Mouse (Mus musculus): ENCODE data around the gene Bglap3. TPM values are rescaled to one million over a fixed set of nuclear protein-coding genes. Genes with fewer than 3 reads are reported as not detected.
"Not testable (repeated sequence)": the region's sequence is repeated elsewhere in the genome, so short reads cannot be mapped to it uniquely, and the experiment has no call there.

Bglap3 gene
- 1 to 10 TPM in 1 of 2 experiments, not detected in 1; 1.5 TPM for total RNA-seq (2021)
- long read RNA-seq, experiment 1: 0 reads
- long read RNA-seq, experiment 2: 0 reads

- DNase-seq (ENCODE audit: low spot score in 2 of 2): not testable (repeated sequence)
Observed at GRCm38 (mm10) chr3:88372643-88373042, at the start of gene Bglap3. Gene Bglap3 (minus strand): TSS chr3:88372743.

GRCm38 (mm10) chr3:88422020-88422720 is 49.6 kb upstream of the Bglap3 start:
- no peak for DNase-seq (ENCODE audit: low spot score in 2 of 2)

DNA sequence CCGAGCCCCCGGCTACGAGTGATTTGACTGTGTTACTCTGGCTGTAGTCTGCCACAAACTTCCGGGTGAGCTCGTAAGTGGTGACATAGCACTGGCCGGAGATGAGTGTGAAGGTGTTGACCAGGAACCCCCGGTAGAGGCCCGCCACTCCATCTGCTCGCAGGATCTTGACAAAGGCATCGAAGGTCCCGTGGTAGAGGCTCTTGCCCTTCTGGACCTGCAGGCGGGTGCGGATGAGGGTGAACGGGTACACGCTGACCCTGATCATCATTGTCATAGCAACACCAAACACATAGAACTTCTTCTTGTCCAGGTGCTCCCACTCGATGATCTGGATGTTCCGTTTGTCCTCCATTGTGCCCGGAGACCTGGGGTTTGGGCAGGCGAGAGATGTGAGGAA is 48.2 kb upstream of the Bglap3 start:
- DNase-seq (ENCODE audit: low spot score in 2 of 2): no peak

- no peak for DNase-seq (ENCODE audit: low spot score in 2 of 2)
Observed at GRCm38 (mm10) chr3:88418016-88418415, 45.5 kb upstream of the Bglap3 start.

DNA sequence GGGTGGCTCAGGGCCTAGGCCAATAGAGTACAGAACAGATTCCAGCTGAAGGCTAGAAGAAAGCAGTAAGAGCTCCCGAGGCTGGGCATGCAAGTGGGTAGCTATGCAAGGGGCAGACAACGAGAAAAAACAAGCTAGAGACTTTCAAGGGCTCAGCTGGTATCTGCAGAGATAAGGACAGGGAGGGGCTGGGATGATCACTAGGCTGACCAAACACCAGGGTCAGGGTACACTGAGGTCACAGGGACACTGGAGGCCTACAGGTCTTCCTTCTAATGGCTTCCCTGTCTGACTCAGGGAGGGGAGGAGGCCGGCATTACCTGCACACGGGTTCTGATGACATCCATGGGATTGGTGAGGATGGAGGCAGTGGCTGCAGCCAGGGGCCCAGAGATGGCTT is 43.1 kb upstream of the Bglap3 start:
- DNase-seq (ENCODE audit: low spot score in 2 of 2): no peak

- no peak for DNase-seq (ENCODE audit: low spot score in 2 of 2)
Observed at GRCm38 (mm10) chr3:88412636-88413035, 40.1 kb upstream of the Bglap3 start.

DNA sequence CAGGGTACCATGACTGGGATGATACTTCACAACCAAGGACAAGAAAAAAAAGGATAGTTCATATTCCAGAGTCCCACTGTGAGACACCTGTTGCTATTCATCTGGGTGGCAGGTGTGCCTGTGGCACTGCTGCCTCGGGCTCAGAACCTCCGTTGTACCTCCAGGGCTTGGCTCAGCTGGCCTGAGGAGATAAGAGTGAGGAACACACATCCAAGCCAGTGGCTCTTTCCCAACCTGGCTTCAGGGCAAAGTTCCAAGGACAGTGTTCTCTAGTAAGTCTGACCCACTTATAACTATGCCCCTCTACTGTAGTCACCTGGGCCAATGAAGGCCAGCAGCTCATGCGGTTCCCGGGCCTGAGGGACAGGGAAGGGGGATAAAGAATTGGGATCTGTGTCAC is 39.1 kb upstream of the Bglap3 start:
- no peak for DNase-seq (ENCODE audit: low spot score in 2 of 2)

DNA sequence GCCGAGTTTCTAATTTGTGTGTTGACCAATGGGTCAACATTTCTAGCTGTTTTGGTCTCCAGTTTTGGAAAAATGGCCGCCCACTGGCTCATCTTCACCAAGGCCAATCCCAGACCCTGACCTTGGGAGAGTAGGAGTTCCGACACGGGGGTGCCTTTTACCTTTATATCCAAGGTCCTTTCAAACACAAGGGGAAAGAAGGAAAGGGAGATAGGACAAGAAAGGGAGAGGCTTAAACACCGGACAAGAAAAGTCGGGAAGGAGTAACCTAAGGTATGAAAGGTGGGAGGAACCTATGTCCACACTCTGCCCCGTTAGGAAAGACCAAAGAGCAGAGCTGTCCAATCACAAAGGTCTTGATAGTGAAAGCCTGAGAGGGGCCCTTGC is 38.1 kb upstream of the Bglap3 start:
- no peak for DNase-seq (ENCODE audit: low spot score in 2 of 2)

- peak; percentile 86 to 87 for DNase-seq (ENCODE audit: low spot score in 2 of 2)
Observed at GRCm38 (mm10) chr3:88409741-88410644, 37.5 kb upstream of the Bglap3 start, which contains the start of gene Pmf1. Gene Pmf1 (minus strand): TSS chr3:88410331.

DNA sequence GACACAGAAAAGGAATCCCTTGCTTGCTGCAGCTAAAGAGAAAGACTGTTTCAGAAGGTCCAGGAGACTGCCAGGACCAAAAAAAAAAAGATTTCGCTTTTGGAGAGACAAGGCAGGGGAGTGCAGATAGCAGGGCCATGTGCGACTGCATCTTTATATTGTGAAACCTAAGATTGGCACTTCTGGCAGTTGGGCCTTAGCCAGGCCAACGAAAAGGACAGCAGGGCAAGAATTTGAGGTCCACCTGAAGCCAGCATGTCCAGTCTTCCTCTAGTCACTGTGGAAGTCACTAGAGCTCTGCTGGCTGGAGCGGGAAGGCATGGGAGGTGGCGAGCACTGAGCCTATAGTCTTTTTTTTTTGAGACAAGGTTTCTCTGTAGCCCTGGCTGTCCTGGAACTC is 36.4 kb upstream of the Bglap3 start:
- DNase-seq (ENCODE audit: low spot score in 2 of 2): no peak

GRCm38 (mm10) chr3:88407529-88407928 is 35.0 kb upstream of the Bglap3 start:
- DNase-seq (ENCODE audit: low spot score in 2 of 2): no peak

DNA sequence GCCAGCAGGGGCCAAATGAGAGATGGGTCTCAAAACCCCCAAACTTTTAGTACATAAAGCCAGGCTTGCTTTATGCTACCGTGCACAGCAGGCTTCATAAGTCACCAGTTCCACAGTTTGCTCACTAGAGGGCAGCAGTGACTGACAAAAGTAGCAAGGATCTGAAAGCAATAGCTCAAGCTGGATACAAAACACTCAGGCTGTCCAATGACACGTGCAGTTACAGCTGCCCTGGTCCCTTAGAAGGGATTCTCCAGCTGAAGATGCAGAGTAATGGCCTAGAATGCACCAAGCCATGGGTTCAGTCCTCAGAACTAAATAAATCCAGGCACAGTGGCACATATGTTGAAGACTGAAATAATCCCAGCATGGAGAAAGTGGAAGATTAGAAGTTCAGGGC is 34.5 kb upstream of the Bglap3 start:
- peak in 1 of 2 experiments; percentile 48 for DNase-seq (ENCODE audit: low spot score in 2 of 2)

GRCm38 (mm10) chr3:88403522-88404230 is 31.1 kb upstream of the Bglap3 start:
- DNase-seq (ENCODE audit: low spot score in 2 of 2): no peak

DNA sequence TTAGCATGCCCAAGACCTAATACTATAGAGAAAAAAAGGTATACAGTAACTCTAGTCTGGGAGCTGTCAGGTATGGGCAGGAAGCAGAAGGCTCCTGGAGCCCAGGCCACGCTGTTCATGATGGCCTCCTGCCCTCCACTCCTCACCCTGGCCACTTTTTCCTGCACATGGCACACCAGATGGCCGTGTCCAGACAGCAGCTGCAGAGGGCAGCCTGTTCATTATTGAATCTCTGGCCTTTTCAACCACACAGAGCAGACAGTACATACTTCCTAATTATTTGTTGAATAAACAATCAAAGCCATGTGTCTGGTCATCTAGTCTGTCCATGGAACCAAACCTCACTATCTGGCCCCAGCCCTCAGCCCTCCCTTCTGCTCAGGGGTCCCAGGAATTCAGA is 26.1 kb upstream of the Bglap3 start:
- DNase-seq (ENCODE audit: low spot score in 2 of 2): no peak

DNA sequence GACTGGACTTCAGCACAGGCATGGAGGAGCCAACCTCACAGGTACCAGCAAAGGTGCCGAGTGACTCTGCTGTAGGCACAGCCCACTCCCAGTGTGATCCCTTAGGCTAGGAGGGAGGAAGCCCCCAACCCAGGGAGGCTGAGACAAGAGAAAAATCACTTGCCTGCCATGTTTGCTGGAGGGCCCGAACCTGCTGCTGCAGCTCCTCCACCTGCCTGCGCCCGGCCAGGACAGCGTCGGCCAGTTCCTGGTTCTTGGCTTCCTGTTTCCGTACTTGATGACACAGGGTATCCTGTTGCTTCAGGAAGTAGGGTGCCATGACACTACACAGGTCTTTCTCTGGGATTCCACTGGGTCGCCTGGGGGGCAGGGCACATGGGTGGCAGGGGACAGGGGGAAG is 23.2 kb upstream of the Bglap3 start:
- no peak for DNase-seq (ENCODE audit: low spot score in 2 of 2)

DNA sequence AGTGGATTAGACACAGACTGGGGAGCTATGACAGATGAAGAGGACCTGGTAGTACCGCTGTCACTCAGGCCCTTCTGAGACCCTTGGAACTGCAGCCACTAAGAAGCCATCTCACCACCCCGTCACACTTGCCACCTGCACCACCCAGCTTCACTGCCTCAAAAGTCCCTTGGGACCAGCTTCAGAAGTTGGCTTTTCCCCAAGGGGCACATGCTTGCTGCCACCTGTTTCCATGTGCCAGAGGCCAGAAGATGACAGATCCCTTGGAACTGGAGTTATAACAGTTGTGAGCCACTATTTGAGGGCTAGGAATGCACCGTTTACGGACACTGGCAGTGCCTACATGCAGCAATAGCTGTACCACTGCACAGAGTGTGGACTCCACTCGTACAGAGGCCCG is 22.7 kb upstream of the Bglap3 start:
- DNase-seq (ENCODE audit: low spot score in 2 of 2): no peak

DNA sequence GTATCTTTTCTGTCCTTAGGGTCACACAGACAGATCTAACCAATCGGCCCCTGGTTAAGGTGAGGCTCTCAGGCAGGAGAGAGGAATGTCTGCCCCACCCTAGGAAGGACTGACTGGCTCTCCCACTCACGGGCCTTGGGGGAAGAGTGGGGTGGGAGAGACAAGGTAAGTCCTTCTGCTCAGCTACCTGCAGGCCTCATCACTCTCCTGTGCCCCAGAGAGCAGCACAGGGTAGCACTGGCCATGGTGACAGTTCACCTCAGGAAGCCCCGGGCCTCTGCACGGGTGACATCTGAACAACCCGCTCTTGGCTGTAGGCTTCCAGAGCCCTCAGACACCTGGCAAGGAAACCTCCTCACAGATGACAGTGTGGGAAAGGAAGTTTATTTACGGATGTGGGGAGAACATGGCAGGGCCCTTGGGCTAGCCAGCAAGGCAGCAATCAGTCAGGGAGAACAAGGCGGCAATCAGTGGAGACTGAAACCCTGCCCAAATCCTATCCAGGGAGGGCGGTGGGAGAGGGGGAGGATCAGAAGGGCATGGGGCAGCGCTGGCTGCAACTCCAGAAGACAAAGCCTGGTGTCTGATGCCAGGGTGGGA is 21.3 kb upstream of the Bglap3 start:
- DNase-seq (ENCODE audit: low spot score in 2 of 2): no peak

DNA sequence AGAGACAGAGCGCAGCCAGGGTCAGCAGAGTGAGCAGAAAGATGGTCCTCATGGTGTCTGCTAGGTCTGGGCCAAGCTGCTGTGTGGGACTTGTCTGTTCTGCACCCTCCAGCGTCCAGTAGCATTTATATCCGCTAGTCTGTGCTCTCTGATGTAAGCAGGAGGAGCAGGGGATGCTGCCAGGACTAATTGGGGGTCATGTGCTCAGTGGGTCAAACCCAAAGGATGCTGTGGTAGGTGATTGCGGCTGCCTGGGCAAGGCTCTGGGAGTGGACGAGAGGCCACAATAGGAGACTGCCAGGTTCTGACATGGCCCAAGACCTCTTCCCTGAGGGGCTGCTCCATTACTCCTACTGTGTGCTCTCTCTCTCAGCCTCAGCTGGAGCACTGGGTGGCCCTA is 11.8 kb upstream of the Bglap3 start, which contains the start of gene Bglap:
Gene Bglap (minus strand): TSS at position 101 of the 400 bp plus-strand sequence.
- no peak for DNase-seq (ENCODE audit: low spot score in 2 of 2)

- not testable (repeated sequence) for DNase-seq (ENCODE audit: low spot score in 2 of 2)
Observed at GRCm38 (mm10) chr3:88382383-88382782, 9.8 kb upstream of the Bglap3 start.

GRCm38 (mm10) chr3:88381389-88382315 is 9.1 kb upstream of the Bglap3 start:
- DNase-seq (ENCODE audit: low spot score in 2 of 2): not testable (repeated sequence)
